Mouse (Mus musculus) embryonic stem cell, embryonic (primary cell): ENCODE measurements around the gene Ccnl1.

Experiments
- CTCF ChIA-PET, 4 experiments: fragments of 300-600 bp in 2 of 4; fragments of 350-600 bp in 2 of 4; sonication (Branson Sonifier 250); formaldehyde crosslinking; loops; one replicate each; lab custom pipeline; 2022; ENCODE audit warnings: inconsistent platforms in 2 of 4; lab: Charles Lee
- POLR2A ChIA-PET, 4 experiments: fragments of 300-600 bp in 2 of 4; fragments of 350-600 bp in 2 of 4; sonication (Branson Sonifier 250); formaldehyde crosslinking; loops; one replicate each; lab custom pipeline; 2022; ENCODE audit warnings: antibody characterized with exemption in 4 of 4, inconsistent platforms in 1 of 4; lab: Charles Lee

Ccnl1 gene

DNA sequence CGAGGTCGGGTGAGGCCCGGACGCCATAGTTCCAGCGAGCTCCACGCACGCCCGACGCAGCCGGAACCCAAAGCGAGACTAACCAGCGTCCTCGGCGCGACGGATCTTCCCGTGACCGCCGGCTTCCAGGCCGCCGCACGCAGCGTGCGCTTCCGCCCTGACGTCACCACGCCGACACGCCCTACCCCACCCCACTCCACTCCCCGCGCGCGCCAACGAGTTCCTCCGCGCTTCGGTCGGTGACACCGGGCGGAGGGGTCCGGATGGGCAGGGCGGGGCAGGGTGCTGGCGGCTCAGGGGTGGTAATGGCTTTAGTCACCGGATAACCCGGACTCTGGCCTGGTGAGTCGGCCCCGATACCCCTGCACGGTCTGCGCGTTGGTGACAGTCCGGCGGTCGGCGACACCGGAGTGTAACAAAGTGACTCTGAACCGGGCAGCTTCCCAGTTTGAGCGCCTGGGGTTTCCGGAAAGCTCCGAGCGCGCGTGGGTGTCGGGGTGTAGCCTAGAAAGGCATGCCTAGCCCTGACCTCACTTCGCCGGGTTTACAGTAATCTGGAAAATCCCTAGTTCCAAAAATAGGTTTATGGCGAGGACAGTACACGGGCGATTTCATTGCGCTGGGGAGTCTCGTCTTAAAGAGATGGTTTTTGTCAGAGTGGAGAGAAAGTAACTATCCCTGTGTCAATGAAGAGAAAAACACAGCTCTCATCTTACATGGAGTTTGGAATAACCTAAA, at the start of gene Ccnl1:
Gene Ccnl1, minus strand, starts transcription at position 148 of the 738 bp plus-strand sequence.
- CTCF ChIA-PET, result no interaction called here

DNA sequence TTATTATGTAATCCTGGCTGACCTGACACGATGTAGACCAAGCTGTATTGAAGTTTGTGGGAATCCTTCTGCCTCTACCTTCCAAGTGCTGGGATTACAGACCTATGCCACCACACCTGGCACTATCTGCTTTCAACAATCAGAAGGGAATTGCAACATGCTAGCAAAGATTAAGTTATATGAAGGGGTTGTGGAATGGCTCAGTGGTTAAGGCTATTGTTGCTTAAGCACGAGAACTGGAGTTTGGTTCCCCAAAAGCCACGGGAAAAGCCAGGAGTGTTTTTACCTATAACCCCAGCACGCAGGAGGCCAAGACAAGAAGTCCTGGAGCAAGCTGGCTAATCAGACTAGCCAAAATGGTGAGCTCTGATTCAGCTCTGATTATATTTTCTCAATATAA, 46.9 kb upstream of the Ccnl1 start:
- CTCF ChIA-PET, result interaction anchor here in 1 of 4 experiments (0.5 kb wide), 1 partner anchor 160 kb away, joined by 3 read pairs; no protein-coding TSS in a partner anchor
- POLR2A ChIA-PET, result interaction anchor here in 2 of 4 experiments (0.5 to 0.7 kb wide), 3 partner anchors 309 to 1714 kb away, joined by 3 to 4 read pairs (median 3); no protein-coding TSS in a partner anchor

More for the DNA sequence above, at the start of gene Ccnl1:
- POLR2A ChIA-PET, result interaction anchor here (0.6 to 11.0 kb wide), 57 partner anchors 7 to 575 kb away, joined by 3 to 215 read pairs (median 4); partner anchors contain the start of genes Ssr3 (in 3 of the 4) and Tiparp (in 3 of the 4)

DNA sequence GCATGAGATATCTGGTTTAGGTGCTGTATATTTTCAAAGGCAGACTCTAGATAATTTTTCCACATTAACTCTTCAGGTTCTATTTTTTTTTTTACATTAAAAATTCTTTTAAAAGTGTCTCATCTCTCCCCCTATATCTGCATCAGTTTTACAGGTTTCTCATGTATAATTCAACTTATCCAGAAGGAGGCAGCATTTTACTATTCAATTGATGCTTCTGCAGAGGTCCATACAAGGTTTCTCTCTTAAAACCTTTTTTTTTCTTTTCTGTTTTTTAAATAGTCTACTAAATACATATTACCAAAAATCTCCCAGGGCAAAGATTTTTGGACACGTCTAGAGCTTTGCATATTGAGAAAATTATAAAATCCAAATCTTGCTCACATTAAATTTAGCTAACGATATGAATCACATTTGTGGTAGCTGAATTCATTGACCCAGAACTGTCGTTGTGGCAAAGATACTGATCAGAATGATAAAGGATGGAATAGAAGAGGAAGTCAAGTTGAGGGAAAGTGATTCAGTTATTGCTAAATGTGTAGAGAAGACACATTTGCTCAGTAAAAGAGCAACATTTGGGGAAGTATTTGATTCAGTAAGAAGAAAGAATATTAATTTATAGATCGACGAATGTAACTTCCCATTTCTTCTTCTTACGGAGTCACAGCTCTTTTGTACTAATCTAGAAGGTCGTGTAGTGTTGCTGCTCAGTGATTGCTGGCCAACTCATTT, 46.3 kb upstream of the Ccnl1 start:
- POLR2A ChIA-PET, result interaction anchor here in 1 of 4 experiments (0.7 kb wide), 1 partner anchor 308 kb away, joined by 3 read pairs; no protein-coding TSS in a partner anchor
- CTCF ChIA-PET, result interaction anchor here in 2 of 4 experiments (0.7 kb wide), 2 partner anchors 98 to 635 kb away, joined by 4 to 5 read pairs; no protein-coding TSS in a partner anchor

DNA sequence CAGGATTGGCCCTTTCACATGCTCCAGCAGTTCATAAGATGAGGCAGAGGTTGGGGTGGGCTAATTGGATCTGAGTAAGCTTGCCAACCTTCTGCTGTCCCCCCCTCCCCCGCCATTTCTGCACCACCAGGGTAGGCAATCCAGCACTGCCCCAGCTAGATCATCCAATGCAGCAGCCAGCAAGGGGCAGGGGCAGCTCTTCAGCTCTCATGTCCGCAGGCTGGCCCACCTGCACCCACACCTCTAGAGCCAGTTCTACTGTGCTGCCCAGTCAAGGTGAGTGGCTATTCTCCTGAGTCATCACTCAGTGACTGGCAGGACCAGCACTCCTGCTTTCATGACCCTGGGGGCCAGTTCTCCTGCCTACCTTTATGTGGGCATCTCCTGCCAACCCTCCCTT, 42.4 kb upstream of the Ccnl1 start:
- ChIA-PET POLR2A (interaction anchor here in 1 of 4 experiments (0.7 to 1.2 kb wide), 2 partner anchors 43 to 208 kb away, joined by 3 read pairs; partner anchors contain the start of gene Ccnl1), CTCF (interaction anchor here in 2 of 4 experiments (0.6 to 0.8 kb wide), 2 partner anchors 39 to 419 kb away, joined by 3 read pairs; no protein-coding TSS in a partner anchor)

DNA sequence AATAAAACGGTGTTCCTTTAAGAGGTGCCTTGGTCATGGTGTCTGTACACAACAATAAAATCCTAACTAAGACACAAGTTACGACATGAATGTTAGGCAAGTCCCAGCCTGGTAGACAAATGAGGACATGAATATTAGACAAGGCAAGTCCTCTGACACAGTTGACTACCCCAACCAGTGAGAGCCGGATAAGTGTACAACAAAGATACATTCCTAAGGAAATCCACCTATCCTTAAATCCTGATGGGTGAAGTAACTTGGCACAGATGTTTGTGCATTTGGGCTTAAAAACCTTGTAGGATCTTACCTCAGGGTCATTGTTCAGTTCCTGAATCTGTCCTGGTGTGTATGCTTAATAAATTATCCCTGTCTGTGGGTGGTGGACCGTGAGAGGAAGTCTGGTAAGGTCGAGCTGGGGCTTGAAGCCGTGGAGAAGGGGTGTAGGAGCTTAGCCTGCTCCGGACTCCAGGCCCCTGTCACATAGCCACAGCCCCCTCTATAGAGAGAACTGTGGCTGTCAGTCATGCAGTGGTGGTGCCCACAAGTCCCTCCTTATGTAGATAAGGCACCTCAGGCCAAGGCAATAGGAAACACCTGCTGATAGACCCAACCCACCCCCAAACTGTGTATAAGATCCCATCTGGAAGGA, 39.4 kb upstream of the Ccnl1 start:
- ChIA-PET CTCF (no interaction called here), POLR2A (no interaction called here)

DNA sequence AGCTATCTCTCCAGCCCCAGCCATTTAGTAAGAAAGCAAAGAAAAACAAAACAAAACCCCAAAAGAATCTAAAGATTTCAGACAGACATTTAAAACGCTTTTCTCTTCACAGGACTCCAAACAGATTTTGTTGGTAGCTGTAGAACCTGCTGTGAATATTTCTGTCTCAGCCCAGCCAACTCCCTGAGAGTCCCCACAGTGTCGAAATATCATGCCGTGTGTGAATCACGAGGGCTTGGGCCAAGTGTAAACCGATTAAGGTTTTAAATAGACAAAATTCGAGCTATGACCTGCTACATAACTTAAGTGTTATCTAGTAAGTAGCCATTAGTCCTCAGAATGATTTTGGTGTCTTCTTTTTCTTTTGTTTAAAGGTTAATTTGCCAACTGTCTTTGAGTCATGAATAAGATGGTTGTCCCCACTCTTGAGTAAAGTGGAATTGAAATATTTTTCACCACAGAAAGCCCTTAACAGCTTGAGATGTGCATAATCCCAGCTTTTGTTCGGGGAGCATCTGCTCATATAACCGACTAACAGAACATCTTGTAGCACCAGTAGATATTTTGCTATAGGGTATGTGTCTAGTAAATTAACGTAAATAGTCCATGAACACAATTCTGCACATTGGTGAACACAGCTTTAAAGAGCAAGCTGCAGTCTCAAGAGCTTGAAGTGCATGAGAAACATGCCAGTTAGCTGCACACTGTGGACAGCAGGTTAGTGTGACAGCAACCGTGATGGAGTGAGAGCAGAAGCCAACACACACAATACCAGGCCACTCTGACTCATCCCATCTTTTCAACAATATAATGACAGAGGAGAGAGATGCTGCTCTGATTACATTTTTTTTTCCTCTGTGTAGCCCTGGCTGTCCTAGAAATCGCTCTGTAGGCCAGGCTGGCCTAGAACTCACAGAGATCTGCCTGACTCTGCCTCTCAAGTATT, 34.6 kb upstream of the Ccnl1 start:
- POLR2A ChIA-PET, result no interaction called here
- CTCF ChIA-PET, result interaction anchor here in 1 of 4 experiments (0.6 kb wide), 1 partner anchor 17 kb away, joined by 4 read pairs; no protein-coding TSS in a partner anchor

DNA sequence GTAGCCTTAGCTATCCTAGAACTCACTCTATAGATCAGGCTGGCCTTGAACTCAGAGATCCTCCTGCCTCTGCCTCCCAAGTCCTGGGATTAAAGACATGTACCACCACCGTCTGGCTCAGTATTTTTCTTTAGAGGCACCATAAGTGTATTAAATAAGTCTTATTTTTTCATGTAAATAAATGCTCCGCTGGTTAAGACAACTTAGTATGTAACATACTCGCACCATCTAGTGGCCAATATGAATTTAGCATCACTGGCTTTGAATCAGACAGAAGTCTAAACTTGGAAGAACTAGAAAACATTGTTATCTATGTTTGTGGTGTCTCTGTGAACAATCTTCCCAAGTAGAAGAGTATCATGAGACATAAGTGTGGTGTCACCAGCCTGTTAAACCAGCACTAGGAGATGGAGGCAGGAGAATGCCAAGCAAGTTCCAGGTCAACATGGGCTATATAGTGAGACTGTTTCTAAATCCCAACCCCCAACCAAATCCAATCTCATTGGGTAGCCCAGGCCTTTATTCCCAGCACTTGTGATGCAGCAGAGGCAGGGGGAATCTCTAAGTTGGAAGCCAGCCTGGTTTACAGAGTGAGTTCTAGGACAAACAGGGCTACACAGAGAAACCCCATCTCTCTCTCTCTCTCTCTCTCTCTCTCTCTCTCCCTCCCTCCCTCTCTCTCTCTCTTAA, 33.1 kb upstream of the Ccnl1 start:
- ChIA-PET CTCF (no interaction called here), POLR2A (interaction anchor here in 2 of 4 experiments (0.7 to 2.2 kb wide), 5 partner anchors 16 to 43 kb away, joined by 3 to 4 read pairs (median 3); no protein-coding TSS in a partner anchor)

DNA sequence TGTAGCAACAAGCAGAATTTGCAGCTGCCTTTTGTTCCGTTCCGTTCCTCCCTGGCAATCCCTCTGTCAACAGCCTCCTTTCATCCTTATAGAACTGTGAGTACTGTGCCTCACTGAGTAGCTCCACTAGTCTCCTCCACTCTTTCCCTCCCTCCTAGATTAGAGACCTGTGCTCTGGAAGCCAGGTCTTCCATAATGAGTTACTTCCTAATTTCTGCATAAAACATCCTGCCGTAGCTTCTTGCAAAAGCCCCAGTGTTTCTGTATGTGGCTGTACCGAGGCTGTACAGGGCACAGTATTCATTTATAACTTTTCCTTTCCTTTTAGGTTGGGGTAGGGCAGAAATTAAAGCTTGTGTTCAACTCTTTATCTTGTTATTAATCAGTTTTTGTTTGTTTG, 32.5 kb upstream of the Ccnl1 start:
- ChIA-PET CTCF (no interaction called here), POLR2A (interaction anchor here in 2 of 4 experiments (0.7 to 2.2 kb wide), 5 partner anchors 15 to 42 kb away, joined by 3 to 4 read pairs (median 3); no protein-coding TSS in a partner anchor)

DNA sequence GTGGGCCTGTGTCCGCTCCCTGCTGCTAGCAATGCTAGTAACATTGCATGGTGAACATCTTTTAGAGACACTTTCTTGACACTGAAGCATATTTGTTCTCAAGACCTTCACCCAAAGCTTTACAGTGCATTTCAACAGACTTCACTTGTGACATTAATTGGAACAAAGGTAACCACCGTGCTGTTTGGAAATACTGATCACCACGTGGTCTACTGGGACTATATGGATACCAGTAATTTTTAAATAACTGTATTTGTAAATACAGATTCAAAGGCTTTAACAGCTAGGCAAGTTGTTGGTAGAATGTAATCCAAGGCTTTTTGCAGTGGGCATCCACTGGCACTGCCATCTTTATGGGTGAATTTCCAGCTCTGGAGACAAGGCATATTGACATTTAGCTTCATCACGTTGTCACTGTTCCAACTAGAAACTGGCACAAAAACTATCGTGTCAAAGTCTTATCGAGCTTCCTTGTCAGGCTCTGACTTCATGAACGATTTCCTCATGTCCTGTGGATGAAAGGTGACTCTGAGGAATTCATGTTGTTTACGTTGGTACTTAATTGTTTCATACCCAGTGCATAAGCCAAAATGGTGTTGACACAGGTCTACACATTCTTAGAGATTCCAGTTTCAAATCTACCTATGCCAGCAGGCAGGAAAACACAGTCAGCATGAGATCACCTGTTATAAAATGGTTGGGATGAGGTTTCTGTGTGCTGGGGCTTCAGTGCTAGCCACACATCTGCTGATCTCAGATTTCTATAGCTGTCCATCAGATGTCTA, 30.9 kb upstream of the Ccnl1 start:
- ChIA-PET POLR2A (interaction anchor here in 2 of 4 experiments (1.4 to 2.2 kb wide), 2 partner anchors 14 to 32 kb away, joined by 3 to 4 read pairs; no protein-coding TSS in a partner anchor), CTCF (no interaction called here)

DNA sequence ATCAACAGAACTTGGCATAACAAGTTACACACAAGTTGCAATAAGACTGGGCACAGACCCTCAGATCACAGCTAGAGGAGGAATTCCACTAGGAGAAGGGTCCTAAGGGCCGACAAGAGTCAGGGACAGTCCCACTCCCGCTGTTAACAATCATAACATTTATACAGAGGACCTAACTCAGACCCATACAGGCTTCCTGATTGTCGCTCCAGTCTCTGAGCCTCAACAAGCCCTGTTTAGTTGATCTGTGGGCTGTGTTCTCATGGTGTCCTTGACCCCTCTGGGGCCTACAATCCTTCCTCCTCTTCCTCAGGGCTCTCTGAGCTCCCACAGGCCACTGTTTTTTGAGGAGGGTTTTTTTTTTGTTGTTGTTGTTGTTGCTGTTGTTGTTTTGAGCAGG, 18.2 kb upstream of the Ccnl1 start:
- ChIA-PET CTCF (no interaction called here), POLR2A (interaction anchor here in 2 of 4 experiments (0.7 to 13.0 kb wide), 6 partner anchors 11 to 317 kb away, joined by 3 to 215 read pairs (median 6); partner anchors contain the start of gene Ccnl1 (in 2 of the 2))

DNA sequence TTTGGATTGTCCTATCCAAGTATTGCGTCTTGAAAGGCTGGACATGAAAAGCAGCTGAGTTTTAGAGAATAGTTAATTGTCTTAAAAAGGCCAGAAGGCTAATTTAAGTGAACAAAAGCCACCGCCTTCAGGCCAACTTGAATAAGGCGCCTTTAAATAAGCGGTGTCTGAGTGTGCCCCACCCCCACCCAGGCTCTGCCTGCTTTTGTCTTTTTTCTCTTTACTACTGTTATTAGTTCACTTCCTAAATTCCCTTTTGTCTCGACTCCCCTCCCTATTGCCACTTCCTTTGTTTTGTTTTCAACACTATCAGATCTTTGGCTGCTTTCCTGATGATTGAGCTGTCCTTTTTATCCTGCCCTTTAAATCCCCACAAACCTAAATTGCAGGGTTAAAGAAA, 17.3 kb upstream of the Ccnl1 start:
- ChIA-PET POLR2A (interaction anchor here (0.6 to 13.0 kb wide), 16 partner anchors 8 to 583 kb away, joined by 3 to 215 read pairs (median 3); partner anchors contain the start of genes Ccnl1 (in 3 of the 4) and Tiparp (in 1 of the 4)), CTCF (interaction anchor here in 1 of 4 experiments (0.7 kb wide), 1 partner anchor 18 kb away, joined by 4 read pairs; no protein-coding TSS in a partner anchor)

DNA sequence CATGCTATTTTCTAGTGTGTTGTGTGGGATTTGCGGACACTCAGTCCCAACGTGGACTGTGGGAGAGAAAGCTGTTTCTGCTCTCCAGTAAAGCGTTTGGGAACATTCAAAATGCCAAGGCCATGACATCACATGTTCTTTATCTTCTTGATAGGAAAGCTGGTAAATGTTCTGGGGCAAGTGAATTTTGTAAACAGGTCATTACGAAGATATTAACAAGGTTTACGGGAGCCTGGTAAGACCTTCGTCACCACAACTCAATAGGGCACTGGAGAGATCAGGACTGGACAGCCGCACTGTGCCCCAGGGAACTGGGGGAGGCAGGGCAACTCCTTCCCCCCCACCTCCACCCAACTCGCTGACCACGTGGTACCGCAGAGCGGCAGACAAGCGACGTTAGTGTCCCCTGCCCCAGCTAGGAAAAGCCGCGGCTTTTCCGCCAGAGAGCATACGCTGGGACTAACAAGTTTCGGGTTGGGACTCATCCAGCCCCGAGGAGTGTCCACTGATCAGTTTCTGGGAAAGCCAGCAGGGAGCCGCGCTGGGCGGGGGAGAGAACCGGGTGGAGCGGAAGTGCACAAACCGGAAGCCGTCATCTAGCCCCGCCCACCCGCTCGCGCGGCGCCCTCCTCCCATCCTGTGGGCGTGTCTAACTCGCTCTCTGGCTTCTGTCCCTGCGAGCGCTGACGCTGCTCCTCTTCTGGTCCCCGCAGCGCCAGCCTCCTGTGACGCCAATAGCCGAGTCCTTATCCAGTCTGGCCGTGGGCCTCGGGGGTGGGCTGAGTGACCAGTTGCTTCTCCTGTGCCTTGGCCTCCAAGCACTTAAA, 16.4 kb upstream of the Ccnl1 start:
- ChIA-PET CTCF (no interaction called here), POLR2A (interaction anchor here (0.6 to 13.0 kb wide), 17 partner anchors 9 to 582 kb away, joined by 3 to 215 read pairs (median 3); partner anchors contain the start of genes Ccnl1 (in 4 of the 4) and Tiparp (in 1 of the 4))

DNA sequence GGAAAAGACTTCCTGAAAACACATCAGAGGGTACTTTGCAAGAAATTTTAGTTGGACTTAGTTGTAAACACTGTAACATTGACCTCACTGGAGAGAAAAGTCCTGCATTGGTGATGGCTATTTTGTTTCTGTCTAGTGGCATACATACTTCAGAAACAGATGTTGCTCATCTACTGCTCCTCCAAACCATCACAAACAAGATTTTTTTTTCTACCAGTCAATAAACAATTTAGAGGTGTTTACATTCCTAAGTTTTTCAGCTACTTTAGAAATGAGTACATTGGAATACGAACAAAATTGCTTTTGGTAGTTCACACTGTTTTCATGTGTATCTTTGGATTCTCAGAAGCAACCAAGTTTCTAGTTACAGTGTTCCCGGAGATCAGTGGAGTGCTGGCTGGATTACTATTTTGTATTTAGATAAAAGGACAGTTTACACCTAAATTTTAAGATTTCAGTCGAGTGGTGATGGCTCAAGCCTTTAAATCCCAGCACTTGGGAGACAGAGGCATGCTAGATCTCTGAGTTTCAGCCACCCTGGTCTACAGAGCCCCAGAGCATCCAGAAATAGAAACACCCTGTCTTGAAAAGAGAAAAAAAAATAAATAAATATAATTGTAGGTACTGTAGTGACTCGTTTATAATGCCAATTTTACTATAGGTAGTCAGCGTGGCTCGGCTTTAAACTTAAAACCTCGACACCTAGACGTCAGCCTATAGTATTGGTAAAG, 15.6 kb upstream of the Ccnl1 start:
- POLR2A ChIA-PET, result interaction anchor here (0.6 to 13.0 kb wide), 7 partner anchors 9 to 85 kb away, joined by 3 to 215 read pairs (median 5); partner anchors contain the start of gene Ccnl1 (in 4 of the 4)
- CTCF ChIA-PET, result no interaction called here

DNA sequence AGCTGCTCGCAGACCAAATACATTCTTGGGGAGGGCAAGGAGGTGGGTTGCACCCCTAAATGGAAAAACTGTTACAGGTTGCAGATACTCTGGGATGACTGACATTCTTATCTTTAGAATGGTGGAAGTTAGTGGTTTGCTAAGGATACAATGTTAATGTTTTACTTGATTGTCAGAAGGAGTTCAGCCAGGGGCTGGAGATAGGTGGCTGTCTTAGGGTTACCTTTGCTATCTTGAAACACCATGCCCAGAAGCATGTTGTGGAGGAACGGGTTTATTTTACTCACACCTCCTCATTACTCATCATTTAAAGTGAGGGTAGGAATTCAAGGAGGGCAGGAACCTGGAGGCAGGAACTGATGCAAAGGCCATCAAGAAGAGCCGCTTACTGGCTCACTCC, 11.1 kb upstream of the Ccnl1 start:
- ChIA-PET POLR2A (interaction anchor here in 2 of 4 experiments (1.1 to 13.0 kb wide), 3 partner anchors 10 to 14 kb away, joined by 3 to 215 read pairs (median 9); partner anchors contain the start of gene Ccnl1 (in 2 of the 2)), CTCF (no interaction called here)
